Mouse (Mus musculus): ENCODE results near the gene Clec2g. TPM values are rescaled to one million over a fixed set of nuclear protein-coding genes. Genes with fewer than 3 reads are reported as not detected.
"Not testable (repeated sequence)": the region's sequence is repeated elsewhere in the genome, so short reads cannot be mapped to it uniquely, and the experiment has no call there.

The Clec2g gene
- polyA plus RNA-seq (2016; fragmentation: Nextera tagmentation; extraction: Ambion mirVana): not detected in 2 replicates

- H3K36me3 ChIP-seq; H3K4me2 ChIP-seq (replicated peaks); H3K4me1 ChIP-seq; H3K4me3 ChIP-seq; H3K27me3 ChIP-seq; H3K27ac ChIP-seq; H3K9ac ChIP-seq; H3K9me3 ChIP-seq (replicated peaks); ATAC-seq (ENCODE audit: low FRiP score): not testable (repeated sequence)
- 93% methylated on average over 4 of the region's 4 CpGs for WGBS
Measured at GRCm38 (mm10) chr6:128934081-128934480, at the start of gene Clec2g. Gene Clec2g, plus strand, starts transcription at chr6:128934381.

GRCm38 (mm10) chr6:128887091-128887790 lies 46.9 kb upstream of the Clec2g start, which contains the start of gene Clec2i:
Gene Clec2i, plus strand, starts transcription at chr6:128887588.
- H3K27me3 ChIP-seq; H3K9me3 ChIP-seq (replicated peaks); H3K4me3 ChIP-seq; ATAC-seq (ENCODE audit: low FRiP score); H3K9ac ChIP-seq; H3K27ac ChIP-seq; H3K4me2 ChIP-seq (replicated peaks); H3K36me3 ChIP-seq; H3K4me1 ChIP-seq: not testable (repeated sequence)
- 84% methylated on average over 6 of the region's 6 CpGs for WGBS

- Histone ChIP-seq H3K4me3 (no peak overlapping the region), H3K4me2 (replicated peaks) (no peak overlapping the region), H3K9me3 (replicated peaks) (no peaks in the 10 kb centered on the region), H3K27me3 (no peaks in the 10 kb centered on the region), H3K36me3 (no peaks in the 10 kb centered on the region), H3K4me1 (no peaks in the 10 kb centered on the region), H3K9ac (no peak overlapping the region), H3K27ac (no peak overlapping the region)
- 79% methylated on average over 5 of the region's 5 CpGs for WGBS
- no peak for ATAC-seq (ENCODE audit: low FRiP score)
Measured at GRCm38 (mm10) chr6:128888834-128889233, 45.3 kb upstream of the Clec2g start.

- no peak for ATAC-seq (ENCODE audit: low FRiP score)
- Histone ChIP-seq H3K27ac (no peak within 1 kb of the TSS), H3K9ac (no peak within 1 kb of the TSS), H3K4me3 (no peak within 1 kb of the TSS), H3K36me3 (no peaks in the 10 kb centered on the region), H3K4me2 (replicated peaks) (no peak within 1 kb of the TSS), H3K27me3 (no peaks in the 10 kb centered on the region), H3K4me1 (no peaks in the 10 kb centered on the region), H3K9me3 (replicated peaks) (no peaks in the 10 kb centered on the region)
- WGBS: 67% methylated on average over 2 of the region's 2 CpGs
Measured at GRCm38 (mm10) chr6:128890948-128891355, 43.2 kb upstream of the Clec2g start, which contains the start of gene BC035044. Gene BC035044, minus strand, starts transcription at chr6:128891126.

GRCm38 (mm10) chr6:128895404-128896001 lies 38.7 kb upstream of the Clec2g start:
- H3K27ac ChIP-seq: no peak overlapping the region

GRCm38 (mm10) chr6:128900044-128900443 lies 34.1 kb upstream of the Clec2g start:
- no peaks in the 10 kb centered on the region for H3K4me1 ChIP-seq
- H3K4me3 ChIP-seq: no peak overlapping the region
- H3K4me2 ChIP-seq (replicated peaks): no peak overlapping the region
- no peaks in the 10 kb centered on the region for H3K27me3 ChIP-seq
- no peaks in the 10 kb centered on the region for H3K36me3 ChIP-seq
- ATAC-seq (ENCODE audit: low FRiP score): no peak
- no peak overlapping the region for H3K9ac ChIP-seq
- H3K9me3 ChIP-seq (replicated peaks): no peaks in the 10 kb centered on the region
- 89% methylated on average over 2 of the region's 2 CpGs for WGBS
- no peak overlapping the region for H3K27ac ChIP-seq

More at GRCm38 (mm10) chr6:128895404-128896001, 38.7 kb upstream of the Clec2g start:
- no peaks in the 10 kb centered on the region for H3K4me1 ChIP-seq
- whole genome bisulfite sequencing: 78% methylated on average over 3 of the region's 3 CpGs
- no peak overlapping the region for H3K4me3 ChIP-seq
- H3K9ac ChIP-seq: no peak overlapping the region
- H3K36me3 ChIP-seq: no peaks in the 10 kb centered on the region
- H3K27me3 ChIP-seq: no peaks in the 10 kb centered on the region
- ATAC-seq (ENCODE audit: low FRiP score): no peak
- no peak overlapping the region for H3K4me2 ChIP-seq (replicated peaks)
- no peaks in the 10 kb centered on the region for H3K9me3 ChIP-seq (replicated peaks)

- not testable (repeated sequence) for H3K27me3 ChIP-seq; H3K9me3 ChIP-seq (replicated peaks); H3K4me3 ChIP-seq; ATAC-seq (ENCODE audit: low FRiP score); H3K4me2 ChIP-seq (replicated peaks); H3K36me3 ChIP-seq; H3K27ac ChIP-seq; H3K4me1 ChIP-seq; H3K9ac ChIP-seq
- 87% methylated on average over 6 of the region's 6 CpGs for WGBS
Measured at GRCm38 (mm10) chr6:128900796-128901552, 33.2 kb upstream of the Clec2g start.

GRCm38 (mm10) chr6:128913598-128914254 lies 20.5 kb upstream of the Clec2g start:
- 90% methylated on average over 2 of the region's 2 CpGs for WGBS
- ATAC-seq (ENCODE audit: low FRiP score): no peak
- no peaks in the 10 kb centered on the region for H3K27me3 ChIP-seq
- H3K9me3 ChIP-seq (replicated peaks): no peaks in the 10 kb centered on the region
- no peaks in the 10 kb centered on the region for H3K4me1 ChIP-seq
- H3K36me3 ChIP-seq: no peaks in the 10 kb centered on the region
- no peak overlapping the region for H3K27ac ChIP-seq
- no peak overlapping the region for H3K4me2 ChIP-seq (replicated peaks)
- H3K9ac ChIP-seq: no peak overlapping the region
- H3K4me3 ChIP-seq: no peak overlapping the region

- no peaks in the 10 kb centered on the region for H3K27me3 ChIP-seq
- H3K4me2 ChIP-seq (replicated peaks): no peak overlapping the region
- 87% methylated on average over 2 of the region's 2 CpGs for WGBS
- H3K9me3 ChIP-seq (replicated peaks): no peaks in the 10 kb centered on the region
- H3K4me1 ChIP-seq: no peaks in the 10 kb centered on the region
- no peaks in the 10 kb centered on the region for H3K36me3 ChIP-seq
- H3K27ac ChIP-seq: no peak overlapping the region
- H3K4me3 ChIP-seq: no peak overlapping the region
- no peak for ATAC-seq (ENCODE audit: low FRiP score)
- no peak overlapping the region for H3K9ac ChIP-seq
Measured at GRCm38 (mm10) chr6:128917322-128917721, 16.9 kb upstream of the Clec2g start.

GRCm38 (mm10) chr6:128933050-128933449 lies 1.1 kb upstream of the Clec2g start:
- Histone ChIP-seq H3K4me1 (no peaks in the 10 kb centered on the region), H3K9me3 (replicated peaks) (no peaks in the 10 kb centered on the region), H3K4me2 (replicated peaks) (no peak overlapping the region), H3K4me3 (no peak overlapping the region), H3K9ac (no peak overlapping the region), H3K36me3 (no peaks in the 10 kb centered on the region), H3K27ac (no peak overlapping the region), H3K27me3 (no peaks in the 10 kb centered on the region)
- 77% methylated on average over 2 of the region's 2 CpGs for WGBS
- ATAC-seq (ENCODE audit: low FRiP score): no peak

GRCm38 (mm10) chr6:128935889-128936665 lies 1.9 kb downstream of the Clec2g start:
- H3K27ac ChIP-seq; H3K4me3 ChIP-seq; ATAC-seq (ENCODE audit: low FRiP score); H3K27me3 ChIP-seq; H3K36me3 ChIP-seq; H3K9ac ChIP-seq; H3K4me1 ChIP-seq; H3K4me2 ChIP-seq (replicated peaks); H3K9me3 ChIP-seq (replicated peaks): not testable (repeated sequence)
- 93% methylated on average over 4 of the region's 13 CpGs for WGBS

Measured in hindbrain, embryonic 12.5 days (tissue).